Mouse (Mus musculus): ENCODE measurements around the gene Flywch1.

The Flywch1 gene

GRCm38 (mm10) chr17:23705525-23706104 lies 65.8 kb downstream of the Flywch1 start:
- DNase-seq (ENCODE audit: low spot score), result no peak

GRCm38 (mm10) chr17:23704741-23705140 lies 66.7 kb downstream of the Flywch1 start:
- DNase-seq (ENCODE audit: low spot score), result no peak

GRCm38 (mm10) chr17:23703301-23703700 lies 68.1 kb downstream of the Flywch1 start:
- no peak for DNase-seq (ENCODE audit: low spot score)

Measured in T-cell, adult 2 months (primary cell).